Mouse (Mus musculus): ENCODE measurements around the gene Bcdin3d. TPM values are rescaled to one million over a fixed set of nuclear protein-coding genes. Genes with fewer than 3 reads are reported as not detected.
"Not testable (repeated sequence)": the region's sequence is repeated elsewhere in the genome, so short reads cannot be mapped to it uniquely, and the experiment has no call there.

Bcdin3d gene
- polyA plus RNA-seq, 1 experiment, result 7.0 TPM

- not testable (repeated sequence) for DNase-seq (ENCODE audit: low read depth, low spot score)
- 83% methylated on average over 10 of the region's 10 CpGs for WGBS
Measured at GRCm38 (mm10) chr15:99446136-99446535, 28.4 kb downstream of the Bcdin3d start.

- 29% methylated on average over 6 of the region's 6 CpGs for WGBS
- DNase-seq (ENCODE audit: low read depth, low spot score), result no peak
Measured at GRCm38 (mm10) chr15:99445567-99445966, 29.0 kb downstream of the Bcdin3d start.

- 72% methylated on average over 7 of the region's 7 CpGs for WGBS
Measured at GRCm38 (mm10) chr15:99442358-99442757, 32.2 kb downstream of the Bcdin3d start.

DNA sequence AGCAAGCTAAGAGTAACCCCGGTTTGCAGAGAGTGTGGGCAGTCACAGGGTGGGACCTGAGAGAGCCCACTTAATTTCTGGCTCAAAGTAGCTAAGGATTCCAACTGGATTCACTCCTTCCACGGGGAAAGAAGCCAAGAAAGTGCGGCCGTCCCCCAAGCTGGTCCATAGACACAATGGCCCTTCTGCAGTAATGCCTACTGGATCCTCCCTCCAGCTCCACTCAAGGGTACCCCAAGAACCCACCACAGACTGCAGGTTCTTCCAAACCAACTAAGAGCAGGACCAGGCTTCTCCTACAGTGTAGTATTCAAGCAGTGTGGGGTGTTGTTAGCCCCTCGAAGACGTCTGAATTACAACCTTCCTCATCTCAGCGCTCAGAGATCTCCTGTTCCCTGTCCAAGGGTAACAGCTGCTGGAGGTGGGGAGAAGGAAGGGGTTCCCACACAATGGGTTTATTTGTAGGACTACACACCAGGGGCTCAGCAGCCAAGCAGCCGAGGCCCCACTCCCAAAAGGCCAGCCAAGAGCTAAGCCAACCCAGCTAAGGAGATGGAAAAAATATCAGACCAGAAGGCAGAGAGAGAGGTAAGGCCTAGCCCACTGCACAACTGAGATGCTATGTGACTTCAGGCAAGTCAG, 33.6 kb downstream of the Bcdin3d start:
- DNase-seq (ENCODE audit: low read depth, low spot score), result no peak
- WGBS, result 42% methylated on average over 8 of the region's 8 CpGs

More at GRCm38 (mm10) chr15:99442358-99442757, 32.2 kb downstream of the Bcdin3d start:
- DNase-seq (ENCODE audit: low read depth, low spot score), result no peak

DNA sequence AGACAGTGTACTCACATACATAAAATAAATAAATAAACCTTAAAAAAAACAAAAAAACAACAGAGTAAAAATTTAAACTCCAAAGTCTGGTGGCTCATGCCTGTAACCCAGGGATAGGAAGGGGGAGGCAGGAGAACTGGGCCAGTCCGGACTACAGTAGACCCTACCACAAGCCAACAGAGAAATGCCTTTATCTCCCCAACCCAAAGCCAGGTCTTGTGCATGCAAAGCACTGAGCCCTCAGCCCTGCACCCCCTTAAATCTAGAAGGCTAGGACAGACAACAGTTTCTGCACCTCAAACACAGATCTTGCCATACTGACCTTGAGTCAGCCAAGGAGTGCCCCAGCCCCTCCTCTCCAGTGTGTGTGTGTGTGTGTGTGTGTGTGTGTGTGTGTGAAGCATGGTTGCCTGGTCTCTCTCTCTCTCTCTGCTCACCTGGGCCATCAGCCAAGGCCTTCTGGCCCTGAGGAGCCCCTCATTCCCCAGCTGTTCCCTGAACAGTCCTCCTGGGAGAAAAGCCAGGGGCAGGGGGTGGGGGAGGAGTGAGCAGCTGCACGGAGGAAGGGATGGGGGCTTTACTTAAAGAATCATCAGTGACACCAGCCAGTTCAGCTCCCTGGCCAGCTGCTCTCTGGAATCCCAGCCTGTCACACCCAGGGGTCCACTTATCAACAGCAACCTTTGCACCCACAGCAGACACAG, 34.3 kb downstream of the Bcdin3d start:
- DNase-seq (ENCODE audit: low read depth, low spot score), result no peak
- 42% methylated on average over 2 of the region's 2 CpGs for WGBS

DNA sequence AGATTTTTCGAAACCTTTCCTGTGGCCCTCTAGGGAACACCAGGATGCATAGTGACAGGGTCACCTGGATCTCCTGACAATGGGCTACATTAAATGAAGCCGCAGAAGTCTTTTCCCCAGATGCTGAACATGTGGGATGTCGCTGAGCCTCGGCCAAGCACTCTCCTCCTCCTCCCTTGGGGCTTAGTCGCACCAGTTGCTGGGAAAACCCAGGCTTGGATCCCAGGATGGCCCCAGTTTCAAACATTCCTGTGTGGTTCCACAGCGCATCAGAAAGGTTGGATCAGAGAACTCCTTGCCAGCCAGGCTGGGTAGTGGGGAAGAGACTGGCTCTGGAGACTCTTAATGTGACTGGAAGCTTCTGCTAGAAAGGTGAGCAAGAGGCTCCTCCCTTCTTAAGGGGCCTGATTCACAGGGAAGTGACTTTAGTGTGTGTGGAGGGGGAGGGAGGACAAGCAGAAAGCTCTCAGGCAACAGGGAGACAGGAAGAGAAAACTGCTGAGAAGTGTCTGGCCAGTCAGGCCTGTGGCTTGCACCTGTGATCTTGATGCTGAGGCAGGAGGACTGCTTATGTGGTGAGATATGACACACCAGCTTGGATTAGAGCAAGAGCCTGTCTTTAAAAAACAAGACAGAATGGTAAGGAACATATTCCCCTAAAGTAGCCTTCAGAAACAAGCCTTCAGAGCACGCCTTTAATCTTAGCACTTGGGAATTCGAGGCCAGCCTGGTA, 35.4 kb downstream of the Bcdin3d start:
- WGBS, result 72% methylated on average over 8 of the region's 8 CpGs
- DNase-seq (ENCODE audit: low read depth, low spot score), result no peak

DNA sequence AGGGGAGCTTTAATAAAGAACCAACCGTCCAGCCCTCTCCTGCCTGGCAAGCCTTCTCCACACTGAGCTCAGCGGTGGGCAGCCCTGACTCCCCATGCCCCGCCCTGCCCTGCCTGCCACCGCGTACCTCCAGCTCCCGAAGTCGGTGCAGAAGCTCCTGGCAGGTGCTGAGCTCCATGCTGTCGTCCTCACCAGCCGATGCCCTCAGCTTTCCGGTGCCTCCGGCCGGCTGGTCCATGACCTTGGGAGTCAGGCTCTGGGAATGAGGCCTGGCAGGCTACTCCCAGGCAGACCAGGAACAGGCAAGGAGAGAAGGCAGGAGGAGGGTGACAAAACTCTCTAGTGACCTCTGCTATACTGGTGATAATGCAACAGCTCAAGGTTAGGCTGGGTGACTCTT, 40.6 kb downstream of the Bcdin3d start:
- WGBS, result 56% methylated on average over 12 of the region's 12 CpGs
- no peak for DNase-seq (ENCODE audit: low read depth, low spot score)

DNA sequence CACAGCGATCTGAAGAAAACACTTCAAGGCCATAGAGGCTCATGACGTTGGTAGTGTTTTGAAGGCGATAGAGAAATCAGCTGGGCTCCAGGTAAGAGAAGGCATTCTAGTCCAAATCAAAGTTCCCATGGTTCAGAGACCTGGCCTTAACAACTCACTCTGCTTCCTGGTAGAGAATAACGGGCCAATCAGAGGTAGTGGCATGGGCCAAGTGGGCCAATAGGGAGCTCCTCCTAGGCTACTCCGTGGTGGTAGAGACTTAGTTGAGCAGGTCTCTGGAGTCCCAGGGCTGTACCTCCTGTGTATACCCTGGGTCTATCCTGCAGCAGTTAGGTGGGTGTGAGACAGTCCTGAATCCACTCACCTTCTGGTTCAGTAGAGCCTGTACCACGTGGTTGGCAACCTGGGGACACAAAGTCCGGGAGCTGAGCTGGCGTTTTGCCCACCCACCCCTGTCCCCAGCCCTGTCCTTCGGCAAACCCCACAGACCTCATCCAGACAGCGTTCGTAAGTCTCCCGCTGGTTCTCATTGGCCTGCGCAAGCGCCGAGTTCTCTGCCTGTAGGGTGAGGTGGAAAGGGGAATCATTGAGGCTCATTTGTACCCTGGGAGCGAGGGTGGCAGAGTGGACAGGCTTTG, 41.3 kb downstream of the Bcdin3d start:
- 80% methylated on average over 16 of the region's 16 CpGs for WGBS
- DNase-seq (ENCODE audit: low read depth, low spot score), result no peak

- 73% methylated on average over 8 of the region's 8 CpGs for WGBS
- DNase-seq (ENCODE audit: low read depth, low spot score), result no peak
Measured at GRCm38 (mm10) chr15:99431967-99432366, 42.6 kb downstream of the Bcdin3d start.

- no peak for DNase-seq (ENCODE audit: low read depth, low spot score)
- 76% methylated on average over 7 of the region's 7 CpGs for WGBS
Measured at GRCm38 (mm10) chr15:99431504-99431903, 43.0 kb downstream of the Bcdin3d start.

- no peak for DNase-seq (ENCODE audit: low read depth, low spot score)
- WGBS, result 85% methylated on average over 10 of the region's 10 CpGs
Measured at GRCm38 (mm10) chr15:99431063-99431462, 43.5 kb downstream of the Bcdin3d start.

- no peak for DNase-seq (ENCODE audit: low read depth, low spot score)
- 72% methylated on average over 8 of the region's 8 CpGs for WGBS
Measured at GRCm38 (mm10) chr15:99430394-99430793, 44.1 kb downstream of the Bcdin3d start.

DNA sequence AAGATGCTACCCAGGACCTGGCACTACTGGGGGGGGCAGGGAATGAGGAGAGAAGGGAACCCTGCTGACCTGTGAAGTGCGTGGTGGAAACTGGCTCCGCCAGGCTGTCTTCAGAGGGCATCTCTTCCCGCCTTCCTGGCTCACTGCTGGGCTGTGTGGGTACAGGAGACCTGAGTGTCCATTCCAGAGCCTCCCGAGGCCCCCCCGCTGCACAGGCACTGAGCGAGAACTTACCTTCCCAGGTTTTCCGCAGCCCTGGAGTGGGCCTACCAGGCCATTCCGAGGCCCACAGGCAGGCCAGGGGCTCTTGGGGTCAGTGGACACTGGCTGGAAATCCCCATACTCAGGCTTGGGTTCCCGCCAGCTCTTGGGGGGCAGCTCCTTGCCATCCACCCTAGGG, 50.6 kb downstream of the Bcdin3d start:
- 95% methylated on average over 9 of the region's 9 CpGs for WGBS
- DNase-seq (ENCODE audit: low read depth, low spot score), result no peak

GRCm38 (mm10) chr15:99423131-99423530, 51.4 kb downstream of the Bcdin3d start:
- 89% methylated on average over 10 of the region's 10 CpGs for WGBS
- DNase-seq (ENCODE audit: low read depth, low spot score), result no peak

- 93% methylated on average over 23 of the region's 23 CpGs for WGBS
- no peak for DNase-seq (ENCODE audit: low read depth, low spot score)
Measured at GRCm38 (mm10) chr15:99422551-99422950, 52.0 kb downstream of the Bcdin3d start.

DNA sequence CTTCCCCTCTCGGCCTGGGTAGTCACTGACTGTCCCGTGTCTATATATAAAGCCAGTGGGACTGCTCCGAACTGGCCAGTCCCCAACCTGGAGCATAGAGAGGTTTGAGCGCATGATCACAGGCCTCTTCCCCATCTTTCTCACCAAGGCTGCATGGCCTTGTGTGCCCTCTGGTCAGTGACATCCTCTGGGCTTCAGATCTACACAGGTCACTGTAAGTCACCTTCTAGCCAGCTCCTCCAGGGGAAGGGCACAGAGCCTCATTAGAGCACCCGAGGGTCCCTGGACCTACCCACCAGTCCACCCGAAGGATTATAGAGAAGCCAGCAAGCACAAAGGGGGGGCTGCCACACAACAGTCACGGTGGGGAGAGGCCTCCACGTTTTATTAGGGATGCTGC, 52.9 kb downstream of the Bcdin3d start:
- WGBS, result 75% methylated on average over 8 of the region's 8 CpGs
- DNase-seq (ENCODE audit: low read depth, low spot score), result no peak

DNA sequence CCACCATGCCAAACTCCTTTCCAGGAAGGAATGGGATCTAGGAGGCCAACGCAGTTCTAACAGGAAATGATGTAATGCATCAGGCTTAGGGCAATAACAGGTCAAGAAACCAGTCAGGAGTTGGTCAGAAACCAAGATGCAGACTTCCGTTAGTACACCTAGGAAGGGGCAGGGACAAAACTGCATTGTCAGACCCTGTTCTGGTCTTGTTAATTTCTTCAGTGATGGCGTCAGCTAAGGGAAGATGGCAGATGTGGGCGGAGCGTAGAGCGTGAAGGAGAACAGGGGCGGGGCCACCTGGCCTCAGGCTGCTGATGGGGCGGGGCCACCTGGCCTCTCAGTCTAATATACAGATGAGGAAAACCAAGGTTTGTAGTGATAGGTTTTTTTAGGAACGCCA, 53.4 kb downstream of the Bcdin3d start:
- WGBS, result 67% methylated on average over 9 of the region's 9 CpGs
- no peak for DNase-seq (ENCODE audit: low read depth, low spot score)

- no peak for DNase-seq (ENCODE audit: low read depth, low spot score)
Measured at GRCm38 (mm10) chr15:99420521-99421014, 54.0 kb downstream of the Bcdin3d start.

DNA sequence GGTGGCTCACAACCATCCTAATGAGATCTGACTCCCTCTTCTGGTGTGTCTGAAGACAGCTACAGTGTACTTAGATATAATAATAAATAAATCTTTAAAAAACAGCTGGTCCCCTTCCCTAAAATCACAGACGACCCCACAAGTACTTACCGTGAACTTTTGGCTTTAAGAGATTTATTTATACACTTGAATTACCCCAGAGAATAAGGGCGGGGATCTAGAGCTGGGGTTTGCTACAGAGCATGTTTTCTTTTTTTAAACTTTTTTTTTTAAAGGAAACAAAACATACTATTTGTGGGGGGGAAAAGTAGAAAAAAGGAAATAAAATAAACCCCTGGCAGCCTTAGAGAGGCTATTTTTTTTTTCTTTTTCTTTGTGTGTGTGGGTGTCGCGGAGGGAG, 54.4 kb downstream of the Bcdin3d start:
- WGBS, result 22% methylated on average over 5 of the region's 5 CpGs
- no peak for DNase-seq (ENCODE audit: low read depth, low spot score)

More at GRCm38 (mm10) chr15:99420521-99421014, 54.0 kb downstream of the Bcdin3d start:
- WGBS, result 10% methylated on average over 12 of the region's 12 CpGs

Data from large intestine, adult 2 months (tissue).